Mouse (Mus musculus): ENCODE results near the gene Psapl1.

DNA sequence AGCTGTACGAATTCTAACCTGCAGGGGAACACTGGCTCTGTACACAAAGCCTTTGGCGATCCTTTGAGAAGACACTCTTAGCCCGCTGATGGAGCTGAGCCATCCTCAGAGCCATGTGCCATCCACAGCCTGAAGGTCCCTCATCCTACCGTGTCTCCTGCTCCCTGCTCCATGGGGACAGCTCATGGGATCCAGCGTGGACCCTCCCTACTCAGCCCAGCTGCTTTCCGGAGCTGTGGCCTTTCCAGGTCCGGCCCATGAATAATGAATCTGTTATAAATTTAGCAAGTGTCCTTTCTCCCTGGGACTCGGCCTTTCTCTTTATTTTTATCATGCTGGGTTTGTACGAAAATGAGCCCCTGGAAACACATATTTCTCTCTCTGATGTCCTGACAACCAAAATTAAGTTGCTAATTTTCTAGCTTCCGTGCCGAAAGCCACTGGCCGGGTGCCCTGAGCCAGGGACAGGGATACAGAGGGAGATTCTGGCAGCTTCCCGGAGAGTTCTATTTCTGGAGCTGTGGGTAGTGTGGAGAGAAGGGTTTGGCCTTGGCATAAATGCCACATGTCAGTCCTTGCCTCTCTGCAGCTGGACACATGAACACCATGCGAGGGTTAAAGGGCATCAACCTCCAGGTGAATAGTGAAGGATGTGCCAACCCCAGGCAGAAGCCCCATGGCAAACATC, 34.7 kb upstream of the Psapl1 start:
- no peak for TF ChIP-seq POLR2A (IDR thresholded peaks at IDR 0.05; ENCODE audit: control insufficient read depth, low read depth, low read length)
- no peak for TF ChIP-seq CTCF (IDR thresholded peaks at IDR 0.05; ENCODE audit: control insufficient read depth, insufficient read depth, insufficient replicate concordance, low read depth, low read length)

All from testis, adult 2 months (tissue).